Mouse (Mus musculus) adrenal gland, postnatal 25 days (tissue): ENCODE measurements at regions not wholly inside any gene's neighbourhood (a gene's known extent, or its start where the extent isn't known, plus 50 kb on each side); places are given as distances from the start of the nearest gene placed in this dataset.

ENCODE experiments used
- DNase-seq: peaks from one replicate; pipeline ENCODE4 v3.0.0; 2021; ENCODE audit warnings: mixed read lengths

DNA sequence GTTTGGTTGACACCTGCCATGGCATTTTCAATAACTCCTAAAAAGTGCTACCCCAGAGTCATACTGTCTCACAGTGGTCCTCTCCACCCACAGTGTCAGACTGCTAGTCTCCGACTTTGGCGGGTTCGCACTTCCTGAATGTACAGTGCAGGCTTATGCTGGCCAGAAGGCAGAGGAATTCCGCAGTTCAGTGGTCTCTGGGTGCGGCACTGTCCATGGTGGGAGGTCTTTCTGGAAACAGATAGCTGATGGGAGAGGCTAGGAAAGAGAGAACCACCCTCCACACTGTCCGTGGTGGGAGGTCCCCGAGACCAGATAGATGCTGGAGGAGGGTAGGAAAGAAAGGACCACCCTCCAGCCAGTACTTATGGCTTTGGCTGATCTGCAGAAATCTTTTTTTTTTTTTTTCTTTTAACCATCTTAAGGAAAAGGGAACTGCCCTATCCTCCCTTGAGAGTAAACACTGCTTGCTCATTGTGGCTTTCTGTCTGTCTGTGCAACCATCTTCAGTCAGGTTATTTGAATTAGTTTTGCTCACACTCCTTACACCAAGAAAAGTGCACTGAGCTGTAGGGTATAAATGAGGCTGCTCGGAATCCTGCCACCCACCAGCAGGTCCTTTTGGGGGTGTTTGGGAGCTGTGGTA, 227.2 kb downstream of the Kcnrg start:
- DNase-seq = no peak

DNA sequence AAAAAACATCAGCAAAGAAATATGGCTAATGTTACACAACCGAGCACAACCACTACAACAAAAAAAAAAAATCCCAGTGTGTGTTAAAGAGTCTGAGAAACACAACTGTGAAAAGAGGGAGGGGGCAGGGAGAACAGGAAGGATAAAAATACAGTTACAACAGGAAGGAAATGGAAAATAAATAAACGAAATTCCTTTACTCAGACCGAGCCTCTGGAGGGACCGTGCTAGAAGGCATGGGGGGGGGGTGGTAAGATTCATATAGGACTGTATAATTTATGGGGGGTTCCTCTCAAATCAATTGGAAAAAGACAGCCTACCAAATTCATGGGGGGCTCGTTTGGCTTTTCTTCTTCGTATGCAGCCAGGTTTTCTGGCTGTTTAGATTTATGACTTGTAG, 228.5 kb downstream of the Kcnrg start:
- no peak for DNase-seq

DNA sequence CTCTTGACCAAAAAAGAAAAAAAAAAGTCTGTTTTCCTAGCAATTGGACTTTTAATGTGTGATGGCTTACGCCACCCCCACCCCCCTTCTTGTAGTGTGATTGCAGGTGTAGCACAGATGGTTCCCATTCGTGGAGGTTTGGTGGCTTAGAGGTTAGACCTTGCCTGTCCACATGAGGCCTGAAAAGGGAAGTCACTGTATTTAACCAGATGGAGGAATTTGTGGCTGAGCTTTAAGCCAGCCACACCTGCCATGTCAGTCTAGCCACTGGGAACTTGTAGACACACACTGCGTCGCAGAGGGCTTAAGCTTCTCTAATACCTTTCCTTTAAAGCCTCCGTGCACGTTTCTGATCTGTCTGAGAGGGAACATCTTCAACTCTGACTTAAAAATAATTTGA, 229.0 kb downstream of the Kcnrg start:
- DNase-seq = no peak

DNA sequence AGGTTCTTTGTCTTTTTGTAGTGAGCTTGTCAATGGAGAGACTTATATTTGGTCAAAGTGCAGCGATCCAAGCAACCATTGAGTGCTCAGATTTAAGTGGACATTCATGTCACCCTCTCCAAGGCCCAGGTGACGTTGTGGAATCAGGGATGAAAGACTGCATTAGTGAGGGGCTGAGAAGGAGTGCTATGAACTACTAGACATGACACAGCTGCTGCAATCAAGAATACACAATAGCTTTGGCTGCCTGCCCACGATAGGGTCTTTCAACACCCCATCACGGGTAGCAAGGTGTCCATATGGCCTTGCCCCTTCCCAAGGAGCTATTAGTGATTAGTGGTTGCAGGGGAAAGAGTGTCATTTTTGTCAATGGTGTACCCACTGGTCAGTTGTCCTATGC, 229.7 kb downstream of the Kcnrg start:
- DNase-seq = no peak

DNA sequence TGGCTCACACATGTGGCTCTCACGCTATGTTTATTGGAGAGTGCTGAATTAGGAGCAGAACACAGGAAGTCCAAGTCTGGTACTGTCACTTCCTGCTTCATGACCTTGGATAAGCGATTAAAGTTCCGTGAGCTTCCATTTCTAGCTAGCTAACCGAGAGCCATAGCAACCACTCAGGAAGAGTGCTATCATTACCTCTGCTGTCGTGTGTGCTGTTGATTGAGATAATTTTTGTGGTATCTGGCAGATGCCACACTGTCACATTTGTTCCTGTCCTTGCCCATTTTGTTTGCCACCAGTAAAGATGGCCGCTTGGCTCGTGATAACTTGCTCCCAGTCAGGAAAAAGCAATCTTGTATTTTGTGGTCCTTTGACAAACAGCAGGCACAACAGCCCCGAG, 230.6 kb downstream of the Kcnrg start:
- DNase-seq = no peak

DNA sequence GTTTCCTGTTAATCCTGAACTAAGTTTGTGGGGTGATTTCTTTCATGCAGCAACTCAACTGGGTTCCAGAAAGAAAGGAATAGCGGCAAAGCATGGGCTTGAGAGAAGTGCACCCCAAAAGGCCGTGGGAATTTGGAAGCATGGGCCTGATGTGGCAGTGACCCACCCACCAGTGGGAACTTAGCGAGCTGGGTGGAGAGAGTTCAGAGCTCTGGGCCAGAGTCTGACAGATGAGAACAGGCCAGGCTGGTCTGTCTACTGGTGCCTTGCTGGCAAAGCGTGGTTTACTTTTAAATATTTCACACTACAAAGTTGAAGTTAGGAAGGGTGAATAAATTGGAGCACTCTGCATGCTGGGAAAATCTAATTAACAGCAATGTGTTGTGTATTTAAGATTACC, 235.2 kb downstream of the Kcnrg start:
- no peak for DNase-seq

DNA sequence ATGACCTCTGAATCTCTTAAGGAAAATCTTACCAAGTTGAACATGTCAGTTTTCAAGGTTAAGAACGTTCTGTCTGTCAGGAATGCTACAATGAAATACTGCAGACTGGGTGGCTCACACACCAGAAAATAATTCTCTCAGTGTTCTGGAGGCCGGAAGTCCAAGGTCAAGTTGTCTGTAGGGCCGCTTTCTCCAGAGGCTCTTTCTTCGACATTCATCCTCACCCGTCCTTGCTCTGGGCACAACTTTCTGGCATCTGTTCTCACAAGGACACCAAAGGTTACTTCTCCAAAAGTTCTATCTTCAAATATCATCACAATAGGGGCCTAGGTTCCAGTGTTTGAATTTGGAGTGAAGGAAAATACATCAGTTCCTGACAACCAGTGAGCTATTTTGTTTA, 239.2 kb downstream of the Kcnrg start:
- DNase-seq = no peak

DNA sequence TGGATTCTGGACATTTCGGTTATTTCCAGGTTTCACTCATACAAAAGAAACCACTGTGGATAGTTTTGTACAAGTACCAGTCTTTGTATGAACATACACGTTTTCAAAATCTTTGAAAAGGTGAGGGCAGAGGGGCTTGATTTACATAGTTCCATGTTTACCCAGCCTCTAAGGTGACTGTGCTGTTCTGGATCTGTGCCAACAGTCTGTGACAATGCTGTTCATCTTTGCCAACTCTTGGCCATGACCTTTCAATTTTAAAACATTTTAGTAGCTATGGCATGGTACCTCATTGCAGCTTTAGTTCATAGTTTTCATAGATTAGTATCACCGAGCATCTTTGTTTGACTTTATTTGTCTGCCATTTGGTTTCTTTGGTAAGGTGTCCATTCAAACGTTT, 243.0 kb downstream of the Kcnrg start:
- DNase-seq = peak; percentile 12

DNA sequence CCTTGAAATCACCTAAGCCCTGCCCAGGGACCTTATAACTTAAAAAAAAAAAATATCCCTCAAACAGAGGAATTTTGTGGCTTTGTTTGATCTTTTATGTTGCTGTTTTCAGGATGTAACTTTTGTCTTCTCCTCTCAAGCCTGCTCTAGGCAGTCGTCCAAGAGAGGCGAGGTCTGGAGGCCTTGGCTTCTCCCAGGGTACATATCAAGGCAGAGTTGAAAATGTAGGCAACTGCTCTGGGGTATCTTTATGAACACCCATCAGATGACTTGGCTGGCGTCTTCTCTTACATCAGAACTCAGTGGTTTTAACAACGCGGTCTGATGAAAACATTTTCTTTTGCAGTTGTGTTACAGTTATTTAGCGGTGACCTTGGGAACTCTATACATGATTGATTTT, 250.4 kb downstream of the Kcnrg start:
- peak; percentile 59 for DNase-seq

DNA sequence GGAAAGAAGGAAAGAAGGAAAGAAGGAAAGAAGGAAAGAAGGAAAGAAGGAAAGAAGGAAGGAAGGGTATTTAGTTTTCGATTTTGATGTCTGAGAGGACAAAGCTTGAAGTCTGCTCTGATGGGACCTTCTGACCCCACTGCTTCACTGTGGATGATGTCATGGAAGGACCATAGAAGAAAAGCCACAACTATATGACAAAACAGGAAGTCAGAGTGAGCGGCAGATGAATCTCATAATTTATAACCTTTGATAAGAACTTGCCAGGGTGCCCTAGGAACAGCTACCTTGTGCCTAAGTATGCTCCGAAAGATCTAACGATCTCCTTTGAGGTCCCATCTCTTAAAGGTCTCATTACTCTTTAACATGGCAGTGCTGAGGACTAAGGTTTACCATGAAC, 253.4 kb downstream of the Kcnrg start:
- no peak for DNase-seq

DNA sequence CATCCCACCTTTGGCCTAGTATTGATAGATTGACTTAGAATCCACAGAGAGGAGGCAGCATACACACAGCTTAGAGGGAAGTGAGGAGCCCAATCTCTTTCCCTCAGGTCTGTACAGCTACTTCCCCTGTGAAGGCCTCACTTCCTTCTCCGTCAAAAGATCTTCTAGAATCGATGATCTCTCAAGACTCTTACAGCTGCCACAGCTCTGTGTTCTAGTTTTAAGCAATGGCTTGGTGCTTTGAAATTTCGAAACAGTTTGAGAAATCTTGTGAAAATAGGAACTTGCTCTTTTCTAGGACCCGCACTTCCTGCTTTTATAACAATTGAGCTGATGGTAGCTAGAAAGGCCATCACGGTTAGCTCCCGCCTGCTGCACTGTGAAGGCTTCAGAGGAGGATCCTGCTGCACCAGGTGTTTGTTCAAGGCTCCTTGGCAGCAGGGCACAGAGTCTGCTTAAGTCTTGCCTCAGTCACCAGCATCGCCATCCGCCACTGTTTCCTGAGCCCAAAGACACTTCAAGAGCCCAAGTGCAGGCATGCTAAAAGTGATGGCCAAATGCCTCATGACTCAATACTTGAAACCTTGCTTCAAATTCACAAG, 254.2 kb downstream of the Kcnrg start:
- DNase-seq = no peak

DNA sequence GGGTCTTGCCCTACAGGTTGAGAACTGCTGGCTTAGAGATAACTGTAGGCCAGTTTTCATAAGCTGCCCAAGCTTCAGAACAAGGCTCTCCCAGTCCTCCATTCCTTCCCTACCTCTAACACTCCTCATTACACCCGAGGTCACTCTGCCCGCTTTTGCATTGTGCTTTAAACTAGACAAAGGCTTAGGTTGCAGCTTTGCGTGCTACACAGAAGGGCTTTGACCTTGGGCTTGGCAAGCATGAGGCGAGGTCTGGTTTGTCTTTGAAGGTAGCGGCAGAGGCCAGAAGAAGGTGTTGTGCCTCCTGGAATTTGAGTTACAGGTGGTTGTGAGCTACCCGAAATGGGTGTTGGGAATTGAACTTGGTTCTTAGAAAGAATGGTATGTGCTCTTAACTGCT, 255.7 kb downstream of the Kcnrg start:
- DNase-seq = no peak

DNA sequence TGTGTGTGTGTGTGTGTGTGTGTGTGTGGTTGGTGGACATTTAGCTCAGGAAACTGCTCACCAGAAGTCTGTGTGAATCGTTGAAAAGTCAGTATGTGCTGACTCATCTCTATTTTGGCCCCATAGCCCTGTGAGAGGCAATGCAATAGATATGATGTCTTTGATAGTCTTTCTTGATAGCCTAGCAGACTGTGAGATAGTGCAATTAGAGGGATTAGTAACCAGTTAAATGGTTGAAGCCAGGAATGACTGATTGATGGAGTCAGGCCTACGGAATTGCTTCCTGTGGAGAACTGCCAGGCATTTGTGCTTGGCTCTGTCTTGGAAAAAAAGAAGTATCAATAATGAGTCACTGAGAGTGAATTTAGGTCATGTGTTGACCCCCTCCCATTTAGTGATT, 256.2 kb downstream of the Kcnrg start:
- no peak for DNase-seq

DNA sequence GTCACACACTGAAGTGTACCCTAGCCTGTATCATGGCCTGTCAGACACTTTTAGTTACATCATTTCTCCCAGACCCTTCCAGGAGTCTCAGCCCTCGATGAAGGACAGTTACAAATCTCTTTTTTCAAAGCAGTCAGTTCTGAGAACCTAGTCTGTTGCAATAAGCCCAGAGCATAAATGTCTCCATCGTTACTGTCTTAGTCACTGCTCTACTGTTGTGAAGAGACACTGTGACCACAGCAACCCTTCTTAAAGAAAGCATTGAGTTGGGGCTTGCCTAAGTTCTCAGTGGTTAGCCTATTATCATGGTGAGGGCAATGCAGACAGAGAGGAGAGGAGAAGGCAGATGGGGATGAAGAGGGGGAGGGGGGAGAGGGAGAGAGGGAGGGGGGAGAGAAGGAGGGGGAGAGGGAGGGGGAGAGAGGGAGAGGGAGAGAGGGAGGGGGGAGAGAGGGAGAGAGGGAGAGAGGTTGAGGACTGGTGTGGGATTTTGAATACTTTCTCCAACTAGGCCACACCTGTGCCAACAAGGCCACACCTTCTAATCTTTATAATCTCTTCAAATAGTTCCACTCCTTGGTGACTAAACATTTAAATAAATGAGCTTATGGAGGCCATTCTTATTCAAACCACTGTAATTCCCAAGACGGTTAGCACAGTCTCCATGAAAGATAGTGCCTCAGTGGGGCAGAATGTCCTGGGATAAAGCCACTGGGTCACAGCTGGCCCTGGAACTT, 259.4 kb downstream of the Kcnrg start:
- DNase-seq = no peak

DNA sequence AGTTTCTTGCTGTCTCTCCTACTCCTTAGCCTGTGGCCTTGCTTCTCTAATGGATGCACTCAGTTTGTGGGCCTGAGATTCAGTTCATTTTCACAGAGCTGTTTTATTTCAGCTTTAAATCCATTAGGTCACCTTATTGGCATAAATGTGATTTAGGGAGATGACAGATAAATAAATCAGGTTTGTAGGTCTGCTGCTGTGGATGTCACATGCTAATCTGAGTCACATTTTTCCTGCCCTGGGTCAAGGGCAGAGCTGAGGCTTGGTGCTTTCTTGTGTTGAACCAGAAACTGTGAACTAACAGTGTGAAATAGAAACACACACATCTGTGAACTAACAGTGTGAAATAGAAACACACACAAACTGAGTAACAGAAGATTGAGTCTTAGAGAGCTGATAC, 266.9 kb downstream of the Kcnrg start:
- DNase-seq = peak; percentile 23

DNA sequence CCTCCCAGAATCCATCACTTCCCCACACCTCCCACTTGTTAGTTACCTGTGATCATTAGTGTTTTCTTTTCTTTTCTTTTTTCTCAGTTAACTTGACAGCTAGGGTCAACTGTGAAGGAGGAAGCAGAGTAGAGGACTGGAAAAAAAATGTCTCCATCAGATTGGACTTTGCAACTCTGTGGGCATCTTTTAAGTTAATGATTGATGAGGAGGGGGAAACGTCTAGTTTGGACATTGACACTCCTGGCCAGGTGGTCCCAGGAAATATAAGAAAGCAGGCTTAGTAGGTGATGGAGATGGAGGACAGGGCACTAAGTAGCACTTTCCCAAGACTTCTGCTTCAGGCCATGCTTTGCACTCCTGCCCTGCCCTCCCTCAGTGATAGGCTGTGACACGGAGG, 272.2 kb downstream of the Kcnrg start:
- no peak for DNase-seq

DNA sequence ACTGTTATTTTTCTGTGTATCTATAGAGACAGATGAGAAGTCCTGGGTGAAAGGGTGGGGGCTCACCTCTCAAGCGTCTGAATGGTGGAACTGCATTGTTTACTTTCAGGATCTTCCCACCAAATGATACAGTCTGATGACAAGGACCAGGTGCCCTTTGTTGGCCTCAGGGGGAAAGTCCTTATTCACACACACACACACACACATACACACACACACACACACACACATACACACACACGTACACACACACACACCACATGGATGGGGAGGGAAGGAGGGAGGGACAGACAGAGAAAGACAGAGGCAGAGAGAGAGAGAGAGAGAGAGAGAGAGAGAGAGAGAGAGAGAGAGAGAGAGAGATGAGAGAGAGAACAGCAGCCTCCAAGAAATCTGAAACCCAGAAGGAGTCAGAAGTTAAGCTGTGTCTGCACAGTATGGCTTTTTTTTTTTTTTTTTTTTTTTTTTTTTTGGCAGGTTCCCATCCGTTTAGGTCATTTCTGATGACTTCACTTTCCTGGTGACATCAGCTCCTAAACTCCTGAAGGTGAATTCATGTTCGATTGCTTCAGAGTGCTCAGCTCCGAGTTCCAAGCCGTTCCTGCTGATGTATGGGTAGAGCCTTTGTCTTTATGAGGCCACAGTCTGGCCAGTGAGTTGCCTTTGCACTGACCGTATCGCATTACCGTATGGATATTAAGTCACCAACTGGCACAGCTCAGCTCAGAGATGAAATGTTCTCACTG, 273.4 kb downstream of the Kcnrg start:
- no peak for DNase-seq

DNA sequence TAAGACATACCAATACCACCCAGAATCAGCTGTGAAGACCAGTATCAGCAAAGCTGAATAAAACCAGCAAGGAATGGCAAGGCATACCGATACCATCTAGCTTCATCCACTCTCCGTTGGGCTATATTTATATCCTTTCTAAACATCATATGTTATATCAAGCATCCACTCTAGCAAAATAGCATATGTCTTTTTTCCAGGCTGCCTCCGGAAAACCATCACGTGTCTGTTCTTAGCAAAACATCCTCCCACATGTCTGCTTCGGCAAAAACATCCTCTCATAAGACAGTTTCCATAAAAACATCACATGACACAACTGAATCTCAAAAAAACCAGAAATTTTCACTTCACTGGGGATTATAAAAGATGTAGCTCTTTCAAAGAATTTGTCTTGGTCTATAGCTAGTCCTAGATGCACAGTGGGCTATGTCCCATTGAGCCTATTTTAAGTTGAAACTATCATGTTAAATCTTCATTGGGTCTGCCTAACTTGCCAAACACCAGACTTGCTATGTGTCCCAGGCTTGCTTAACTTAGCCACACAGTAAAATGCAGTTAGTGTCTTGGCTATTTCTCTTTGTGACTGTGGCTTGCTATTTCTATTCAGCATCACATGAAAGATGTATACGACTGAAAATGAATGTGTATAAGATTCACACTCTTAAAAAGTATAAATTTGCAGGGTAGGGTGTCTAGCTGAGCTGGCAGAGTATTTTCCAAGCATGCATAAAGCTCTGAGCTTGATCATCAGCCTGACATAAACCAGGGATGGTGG, 278.2 kb downstream of the Kcnrg start:
- DNase-seq = no peak

DNA sequence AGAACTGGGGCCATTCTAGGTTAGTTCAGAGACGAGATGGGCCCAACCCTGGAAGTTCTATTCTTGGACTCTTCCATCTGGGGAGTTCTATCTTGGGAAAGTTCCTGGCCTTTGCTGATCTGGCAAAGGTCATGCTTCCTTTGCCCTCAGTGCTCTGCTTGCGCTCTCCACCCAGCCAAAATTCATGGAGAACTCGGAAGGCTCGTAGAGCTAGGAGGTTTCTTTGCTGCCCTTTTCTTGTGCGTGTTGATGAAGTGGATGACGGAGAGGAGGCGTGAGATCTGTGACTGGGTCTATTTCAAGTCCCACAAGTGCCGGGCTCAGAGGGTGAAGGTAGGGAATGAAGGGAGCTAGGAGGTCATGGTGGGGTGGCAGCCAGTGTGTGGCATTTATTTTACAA, 282.4 kb downstream of the Kcnrg start:
- no peak for DNase-seq

DNA sequence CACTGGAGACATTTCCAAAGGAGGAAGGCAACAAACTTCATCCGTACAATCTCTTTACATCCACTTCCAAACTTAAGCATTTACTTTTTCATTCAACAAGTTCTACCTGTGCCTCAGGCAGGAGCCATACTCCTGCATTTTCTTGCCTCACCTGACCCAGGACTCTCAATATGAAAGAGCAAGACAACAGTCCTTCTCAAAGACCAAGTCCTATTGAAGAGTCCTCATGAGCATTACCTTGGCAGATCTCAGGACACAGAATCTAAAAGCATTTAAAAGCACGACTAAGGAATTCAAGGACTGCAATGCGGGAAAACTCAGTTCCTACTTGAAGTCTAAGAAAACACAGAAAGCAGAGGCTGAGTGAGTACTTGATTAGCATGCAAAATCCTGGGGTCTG, 286.5 kb downstream of the Kcnrg start:
- DNase-seq = no peak

DNA sequence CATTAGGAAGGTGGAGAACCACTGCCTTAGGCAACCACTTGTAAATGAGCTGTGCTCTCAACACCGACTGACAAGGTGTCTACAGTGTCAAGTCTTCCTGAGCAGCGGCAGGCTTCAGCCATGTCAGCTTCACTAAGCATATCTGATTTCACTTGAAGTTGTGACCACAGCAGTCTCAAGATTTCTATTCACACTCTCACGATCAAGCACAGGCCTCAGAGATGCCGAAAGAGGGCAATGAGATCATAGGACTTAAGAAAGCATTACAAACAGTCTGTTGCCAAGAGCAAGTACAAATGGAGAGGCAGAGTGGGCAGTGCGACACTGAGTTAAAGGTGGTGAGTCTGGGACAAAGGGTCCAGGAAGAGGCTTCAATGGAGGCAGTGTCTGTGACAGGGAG, 289.6 kb downstream of the Kcnrg start:
- DNase-seq = no peak

DNA sequence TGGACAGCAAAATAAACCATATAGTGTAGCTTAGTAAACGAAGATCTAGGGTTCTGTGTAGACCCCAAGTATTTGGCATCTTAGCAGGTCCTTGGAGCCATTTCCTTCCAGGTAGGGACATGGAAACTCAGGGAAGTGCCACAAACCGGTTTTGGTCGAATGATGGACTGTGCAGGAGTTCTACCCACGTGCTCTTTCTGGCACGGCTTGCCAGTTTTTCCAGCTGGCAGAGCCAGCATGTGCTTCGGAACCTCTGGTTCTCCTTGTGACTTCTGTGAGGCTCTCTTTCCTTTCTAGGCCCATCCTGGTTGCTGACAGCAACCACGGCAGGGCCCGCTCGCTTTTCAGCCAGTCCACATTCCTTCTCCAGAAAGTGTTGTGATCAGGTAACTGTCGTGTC, 291.4 kb downstream of the Kcnrg start:
- DNase-seq = no peak
